Mouse (Mus musculus): Measurements from ENCODE around the gene Polr3g. TPM values are rescaled to one million over a fixed set of nuclear protein-coding genes. Genes with fewer than 3 reads are reported as not detected.

The Polr3g gene
- total RNA-seq (2023): 16.0 TPM

DNA sequence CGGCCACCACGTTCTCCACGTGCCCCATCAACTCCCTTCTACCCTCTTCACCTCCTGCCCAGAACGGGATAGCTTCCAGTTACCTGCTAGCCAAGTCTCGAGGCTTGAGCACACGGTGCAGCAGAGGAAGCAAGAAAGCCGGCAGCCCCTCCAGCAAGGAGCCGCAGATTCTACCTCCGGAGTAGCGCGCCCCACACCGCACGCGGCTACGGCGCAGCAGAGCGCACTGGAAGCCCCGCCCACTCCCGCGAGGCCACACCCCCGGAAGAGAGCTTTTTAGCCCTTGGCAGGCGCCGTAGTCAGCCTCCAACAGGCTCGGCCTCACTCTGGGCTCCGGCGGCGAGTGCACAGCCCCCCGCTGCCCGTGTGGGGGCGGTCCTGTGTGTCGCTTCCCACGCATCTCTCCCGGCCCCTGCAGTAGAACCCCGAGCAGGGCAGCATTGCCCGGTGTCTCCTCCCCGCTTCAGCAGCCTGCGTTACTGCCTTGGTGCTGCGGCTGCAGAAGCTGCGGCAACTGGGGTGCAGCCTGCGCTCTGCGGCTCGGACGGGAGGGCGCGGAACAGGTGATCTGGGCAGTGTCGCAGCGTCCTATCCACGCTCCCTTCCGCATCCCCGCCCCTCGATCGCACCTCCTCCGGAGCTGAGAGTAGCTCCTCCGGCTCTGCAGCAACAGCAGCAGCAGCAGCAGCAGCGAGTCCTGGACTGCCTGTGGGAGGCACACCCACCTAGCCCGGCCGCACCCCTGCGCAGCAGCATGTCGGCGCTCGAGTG is at the start of gene Polr3g, which contains the start of gene Mblac2:
Gene Polr3g (minus strand): TSS at position 239 of the 771 bp plus-strand sequence.
Gene Mblac2 (plus strand): TSS at position 567 of the 771 bp plus-strand sequence.

DNA sequence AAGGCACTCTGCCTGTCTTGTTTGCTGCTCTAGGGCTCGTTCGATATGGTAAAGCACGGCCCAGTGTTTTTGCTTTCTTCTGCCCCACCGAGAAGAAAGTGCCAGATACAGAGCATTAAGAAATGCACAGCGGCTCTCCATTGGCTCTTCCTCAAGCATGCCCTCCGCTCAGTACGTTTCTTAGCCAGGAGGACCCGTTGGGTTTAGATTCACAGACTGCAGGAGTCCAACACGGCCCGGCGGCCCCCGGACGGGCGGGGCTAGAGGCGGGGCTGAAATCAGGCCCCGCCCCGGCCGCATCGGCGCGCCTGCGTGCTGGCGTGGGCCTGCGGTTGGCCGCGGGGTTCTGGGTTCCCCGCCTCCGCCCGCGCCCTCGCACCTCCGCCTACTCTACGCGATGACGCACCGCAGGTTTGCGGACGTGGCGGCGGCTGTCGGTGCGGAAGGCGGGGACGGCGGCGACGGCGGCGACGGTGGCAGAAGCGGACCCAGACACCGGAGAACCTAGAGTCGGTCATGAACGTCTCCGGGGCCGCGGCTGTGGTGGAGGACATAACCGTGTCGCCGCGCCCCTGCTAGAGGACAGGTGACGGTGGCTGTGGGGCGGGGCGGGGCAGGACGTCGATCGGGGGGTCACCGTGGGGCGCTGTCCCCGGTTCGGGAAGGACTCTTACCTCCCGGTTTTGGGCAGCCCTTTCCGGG is 53.3 kb downstream of the Polr3g start, which contains the start of gene Lysmd3:
Gene Lysmd3 (plus strand): TSS at position 313 of the 702 bp plus-strand sequence.

DNA sequence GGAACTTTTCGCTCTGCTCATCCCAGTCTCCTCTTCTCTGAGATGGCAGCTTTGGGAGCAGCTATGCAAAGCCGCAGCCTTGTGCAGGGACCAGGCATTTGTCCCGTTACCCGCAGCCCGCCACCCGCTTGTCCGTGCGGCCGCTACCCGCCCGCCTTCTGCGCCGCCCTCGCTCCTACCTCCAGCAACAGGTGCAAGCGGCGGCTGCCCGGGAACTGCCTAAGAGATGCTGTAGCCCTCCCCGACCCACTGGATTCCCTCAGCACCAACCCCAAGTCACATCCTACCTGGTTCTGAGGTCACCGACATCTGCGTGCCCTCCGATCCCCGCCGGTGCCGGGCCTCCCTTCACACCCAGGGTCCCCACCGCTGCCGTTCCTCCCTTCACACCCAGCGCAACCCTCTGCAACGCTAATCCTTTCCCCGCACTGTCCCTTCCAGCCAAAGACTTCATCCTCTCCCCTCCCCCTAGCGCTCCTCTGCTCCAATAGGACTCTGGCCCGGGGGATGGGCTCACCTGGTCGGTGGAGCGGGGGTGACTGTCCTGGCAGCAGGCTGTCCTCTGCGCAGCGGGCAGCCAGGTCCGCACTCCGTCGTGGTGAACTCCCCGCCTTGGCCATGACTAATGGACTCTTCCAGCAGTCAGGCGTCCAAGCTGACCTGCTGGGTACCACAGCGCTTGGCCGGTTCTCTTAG is 77.9 kb downstream of the Polr3g start, which contains the start of gene Adgrv1:
Gene Adgrv1 (minus strand): TSS at position 435 of the 696 bp plus-strand sequence.

Other genes with a start within 250 kb of the Polr3g start
- gene Adgrv1, start 77.9 kb downstream of the Polr3g start, total RNA-seq (2023): 0.53 TPM
- gene Lysmd3, start 53.4 kb downstream of the Polr3g start, total RNA-seq (2023): 52.9 TPM
- 5.2 TPM for gene Mblac2, start 328 bp upstream of the Polr3g start, total RNA-seq (2023)
- gene Cetn3, start 72.1 kb upstream of the Polr3g start, total RNA-seq (2023): 69.8 TPM

Measured in CD4-positive naive resting alpha-beta T cell, adult 76 days (primary cell).